Mouse (Mus musculus) liver, adult (tissue): ENCODE results near the gene S1pr5.

ENCODE experiments used
- GATA4 ChIP-seq: IDR thresholded peaks from 2 replicates; pipeline ENCODE4 v1.6.1; 2014; ENCODE audit warnings: mild to moderate bottlenecking, low read length; ENCODE audit not compliant: insufficient replicate concordance

The S1pr5 gene

GRCm38 (mm10) chr9:21273520-21274228 lies 25.4 kb upstream of the S1pr5 start:
- no peak for TF ChIP-seq GATA4

- no peak for TF ChIP-seq GATA4
Observed at GRCm38 (mm10) chr9:21273094-21273493, 24.9 kb upstream of the S1pr5 start.

- no peak for TF ChIP-seq GATA4
Observed at GRCm38 (mm10) chr9:21272391-21272790, 24.1 kb upstream of the S1pr5 start.

GRCm38 (mm10) chr9:21268305-21268704 lies 20.1 kb upstream of the S1pr5 start:
- no peak for TF ChIP-seq GATA4

GRCm38 (mm10) chr9:21266889-21267288 lies 18.6 kb upstream of the S1pr5 start:
- no peak for TF ChIP-seq GATA4

- no peak for TF ChIP-seq GATA4
Observed at GRCm38 (mm10) chr9:21265611-21266010, 17.4 kb upstream of the S1pr5 start.

DNA sequence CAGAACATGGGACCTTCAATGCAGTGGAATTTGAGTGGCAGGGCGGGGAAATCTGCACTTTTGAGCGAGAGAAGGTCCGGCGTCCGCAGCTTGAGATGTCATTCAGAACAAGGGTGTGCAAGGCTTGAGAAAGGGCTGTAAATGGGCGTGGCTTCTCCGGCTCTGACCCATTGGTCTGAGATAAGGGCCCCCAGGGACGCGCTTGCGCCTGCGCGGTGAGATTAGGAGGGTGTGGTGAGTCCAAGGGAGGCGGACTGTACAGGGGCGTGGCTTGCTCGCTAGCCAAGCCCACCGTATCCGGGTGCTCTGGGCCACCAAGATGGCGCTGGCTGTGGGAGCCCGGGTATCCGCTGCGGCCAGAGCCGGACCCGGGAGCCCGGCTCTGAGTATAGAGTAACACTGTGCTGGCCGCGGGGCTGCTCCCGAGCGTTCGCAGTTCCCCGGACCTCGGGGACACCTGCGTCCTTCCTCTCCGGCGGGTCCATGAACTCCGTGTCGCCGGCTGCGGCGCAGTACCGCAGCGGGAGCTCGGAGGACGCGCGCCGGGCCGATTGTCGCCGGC lies 16.8 kb upstream of the S1pr5 start, which contains the start of gene Atg4d:
TSS of gene Atg4d (plus strand) at position 294 of the 562 bp plus-strand sequence.
- peak; percentile 100 for TF ChIP-seq GATA4

DNA sequence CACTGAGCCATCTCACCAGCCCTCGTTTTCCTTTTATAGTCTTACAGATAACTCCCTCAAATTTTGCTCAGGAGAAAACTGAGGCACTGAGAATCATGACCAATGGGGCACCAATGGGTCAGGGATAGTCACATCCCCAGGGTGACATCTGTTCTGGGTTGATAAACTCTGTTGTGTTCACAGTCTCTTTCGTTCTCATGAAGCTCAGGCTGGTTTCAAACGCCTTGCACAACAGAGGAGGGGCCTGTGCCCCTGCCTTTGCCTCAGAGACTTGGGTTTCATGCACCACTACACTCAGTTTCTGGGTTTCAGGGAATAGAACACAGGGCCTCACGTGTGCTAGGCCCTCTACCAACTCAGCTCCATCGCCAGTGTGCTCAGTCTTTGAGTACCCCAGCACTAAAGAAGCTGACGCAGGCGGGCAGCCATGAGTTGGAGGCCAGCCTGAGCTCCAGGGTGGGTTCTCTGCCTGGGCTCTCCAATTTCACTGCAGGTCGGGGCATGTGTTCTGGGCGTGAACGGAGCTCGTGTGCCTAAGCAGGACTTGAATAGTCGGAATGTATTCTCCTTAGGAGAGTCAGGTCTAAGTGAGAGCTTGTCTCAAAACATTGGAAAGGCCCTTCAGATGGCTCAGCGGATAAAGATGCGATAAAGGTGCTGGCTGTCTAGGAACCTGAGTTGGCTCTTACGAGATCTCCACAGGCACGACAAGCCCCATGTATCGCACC lies 16.2 kb upstream of the S1pr5 start:
- TF ChIP-seq GATA4: no peak

GRCm38 (mm10) chr9:21261831-21262230 lies 13.6 kb upstream of the S1pr5 start:
- TF ChIP-seq GATA4: no peak

DNA sequence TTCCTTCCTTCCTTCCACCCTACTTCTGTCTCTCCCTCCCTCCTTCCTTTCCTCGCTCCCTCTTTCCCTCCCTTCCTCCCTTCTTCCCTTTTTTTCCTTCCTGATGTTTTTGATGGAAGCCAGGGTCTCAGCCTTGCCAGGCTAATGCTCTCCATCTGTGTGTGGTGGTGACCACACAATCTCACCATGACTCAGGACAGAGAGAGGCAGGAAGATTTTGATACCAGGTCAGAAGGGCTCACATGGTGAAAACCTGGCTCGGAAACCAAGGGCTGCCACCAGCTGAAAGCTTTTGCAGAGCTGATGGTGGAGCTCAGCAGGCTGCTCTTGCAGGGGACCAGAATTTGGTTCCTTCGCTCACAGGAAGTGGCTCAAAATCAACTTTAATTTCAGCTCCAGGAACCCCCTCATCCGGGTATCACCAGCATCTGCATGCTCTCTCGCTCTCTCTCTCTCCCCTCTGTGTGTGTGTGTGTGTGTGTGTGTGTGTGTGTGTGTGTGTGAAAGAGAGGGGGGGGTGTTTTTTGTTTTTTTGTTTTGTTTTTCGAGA lies 12.3 kb upstream of the S1pr5 start:
- TF ChIP-seq GATA4: no peak

DNA sequence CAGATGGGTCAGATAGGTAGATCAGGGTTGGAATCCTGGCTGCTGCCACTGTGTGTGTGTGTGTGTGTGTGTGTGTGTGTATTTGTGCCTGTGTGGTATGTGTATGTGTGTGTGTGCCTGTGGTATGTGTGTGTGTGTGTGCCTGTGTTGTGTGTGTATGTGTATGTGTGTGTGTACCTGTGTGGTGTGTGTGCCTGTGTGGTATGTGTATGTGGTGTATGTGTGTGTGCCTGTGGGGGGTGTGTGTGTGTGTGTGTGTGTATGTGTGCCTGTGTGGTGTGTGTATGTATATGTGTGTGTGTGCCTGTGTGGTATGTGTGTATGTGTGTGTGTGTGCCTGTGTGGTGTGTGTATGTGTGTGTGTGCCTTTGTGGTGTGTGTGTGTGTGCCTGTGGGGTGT lies 6.4 kb upstream of the S1pr5 start:
- TF ChIP-seq GATA4: no peak

DNA sequence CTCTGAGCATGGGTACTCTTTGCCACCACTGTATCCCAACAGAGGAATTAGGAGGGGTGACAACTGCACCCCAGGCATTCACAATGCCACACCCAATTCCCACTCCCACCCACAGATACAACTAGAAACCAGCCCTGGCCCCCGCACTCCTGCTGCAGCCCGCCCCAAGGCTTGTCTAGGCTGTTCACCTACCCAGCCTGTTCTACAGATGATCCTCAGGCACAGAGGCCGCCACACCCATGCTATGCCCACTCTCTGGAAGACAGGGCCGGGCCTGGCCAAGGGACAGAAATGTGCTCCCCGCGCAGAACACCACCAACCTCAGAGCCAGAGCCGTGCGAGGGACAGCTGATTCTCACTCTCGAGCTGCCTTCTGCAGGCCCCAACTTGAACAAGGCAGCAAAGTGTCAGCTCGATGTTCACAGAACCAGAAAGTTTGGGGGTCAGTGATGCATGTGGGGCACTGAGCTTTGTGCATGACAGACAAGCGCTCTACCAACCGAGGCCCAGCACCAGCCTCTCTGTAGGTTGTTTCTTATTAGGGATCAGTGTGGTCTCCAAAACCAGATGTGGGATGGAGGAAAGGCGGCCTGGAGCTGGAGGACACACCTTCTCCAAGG lies 3.0 kb upstream of the S1pr5 start:
- TF ChIP-seq GATA4: no peak

DNA sequence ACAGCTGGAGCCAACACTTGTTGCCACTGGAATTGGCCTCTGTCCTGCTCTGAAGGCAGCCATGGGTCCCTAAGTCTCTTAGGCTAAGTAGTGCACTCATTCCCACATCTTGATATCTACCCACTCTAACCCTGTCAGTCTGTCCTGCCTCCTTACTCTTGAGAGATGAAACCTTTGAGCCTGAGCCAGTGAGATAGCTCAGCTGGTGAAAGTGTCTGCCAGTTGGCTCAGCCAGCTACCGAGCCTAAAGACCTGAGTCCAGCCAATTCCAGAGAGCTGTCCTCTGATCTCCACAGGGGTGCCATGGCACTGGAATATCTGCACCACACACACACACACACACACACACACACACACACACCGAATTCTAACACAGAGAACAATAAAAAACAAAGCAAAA lies 2.3 kb upstream of the S1pr5 start:
- TF ChIP-seq GATA4: no peak

DNA sequence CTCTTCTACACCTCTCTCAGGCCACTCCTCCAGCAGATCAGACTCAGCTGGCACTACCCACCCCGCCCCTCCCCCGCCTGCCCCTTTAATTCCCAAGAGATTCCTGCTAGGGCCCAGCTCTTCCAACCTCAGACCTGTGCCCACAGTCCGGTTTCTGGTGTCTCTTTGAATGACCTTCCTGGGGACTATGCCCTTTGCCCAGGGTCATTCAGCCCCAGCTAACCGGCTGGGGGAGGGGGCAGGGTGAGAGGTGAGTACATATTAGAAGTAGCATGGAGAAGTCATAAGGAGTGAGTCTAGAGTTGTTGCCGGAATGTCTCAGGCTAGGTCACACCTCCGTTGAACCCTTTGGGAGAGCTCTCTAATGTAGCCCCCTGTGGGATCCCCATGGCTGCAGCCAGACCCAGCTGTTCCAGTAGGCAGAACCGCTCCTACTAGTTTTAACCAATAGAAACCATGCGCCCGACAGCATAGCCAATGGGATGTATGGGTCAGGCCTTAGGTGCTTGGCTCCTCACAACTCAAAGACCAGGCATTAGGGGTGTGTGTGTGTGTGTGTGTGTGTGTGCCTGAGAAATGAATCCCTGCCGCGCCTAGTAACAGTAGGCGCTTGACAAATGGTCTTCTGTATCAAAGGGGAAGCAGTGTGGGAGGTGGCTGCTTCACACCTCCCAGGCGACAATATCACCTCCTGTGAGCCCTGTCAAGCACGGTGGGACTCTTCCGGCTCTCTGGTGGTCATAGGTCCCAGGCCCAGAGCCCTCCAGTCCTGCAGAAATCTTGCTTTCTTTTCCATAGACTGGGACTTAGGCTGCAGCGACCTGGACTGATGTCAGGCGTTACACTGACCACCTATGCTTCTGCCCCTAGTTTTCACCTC lies 1.6 kb upstream of the S1pr5 start:
- no peak for TF ChIP-seq GATA4

DNA sequence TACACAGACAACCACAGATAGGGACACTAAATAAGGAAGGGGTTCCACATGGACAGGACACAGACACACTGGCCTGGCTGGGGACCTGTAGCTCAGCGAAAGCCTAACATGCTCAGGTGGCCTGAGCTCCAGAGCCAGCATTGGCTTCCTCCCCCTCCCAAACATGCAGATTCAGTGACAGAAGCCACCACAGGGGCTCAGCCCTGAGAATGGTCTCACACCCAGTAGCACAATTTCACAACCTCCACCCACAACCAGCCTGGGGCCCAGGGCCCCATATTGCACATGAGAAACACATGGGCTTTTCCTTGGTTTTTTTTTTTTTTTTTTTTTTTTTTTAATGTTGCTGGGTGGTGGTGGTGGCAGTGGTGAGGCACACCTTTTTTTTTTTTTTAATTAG lies 1.9 kb downstream of the S1pr5 start:
- TF ChIP-seq GATA4: no peak

DNA sequence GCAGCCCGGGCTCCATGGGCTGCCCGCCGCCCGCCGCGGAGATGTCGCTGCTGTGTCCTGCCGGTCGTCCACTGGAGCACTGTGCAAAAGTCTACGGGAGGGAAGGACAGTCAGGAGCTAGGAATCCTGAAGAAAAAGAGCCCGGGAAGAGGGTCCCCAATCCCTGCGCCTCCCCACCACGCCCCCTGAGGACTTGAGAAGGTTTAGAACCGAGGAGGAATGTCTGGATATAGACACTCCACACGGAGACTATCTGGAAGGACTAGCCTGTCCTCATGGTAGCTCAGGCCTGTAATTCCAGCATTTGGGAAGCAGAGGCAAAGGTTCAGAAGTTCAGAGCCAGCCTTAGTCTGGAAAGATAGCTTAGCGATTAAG lies 3.1 kb downstream of the S1pr5 start:
- TF ChIP-seq GATA4: no peak
